Mouse (Mus musculus) olfactory bulb, adult 2 months (tissue): ENCODE measurements around the gene Ms4a1.

ENCODE experiments used
- CTCF ChIP-seq: fragments of 200-500 bp; IDR thresholded peaks from 2 replicates; pipeline ENCODE4 v1.5.1; 2012; ENCODE audit warnings: low read depth, mild to moderate bottlenecking, low read length, moderate library complexity; ENCODE audit not compliant: insufficient read depth
- POLR2A ChIP-seq: fragments of 200-500 bp; IDR thresholded peaks from 2 replicates; pipeline ENCODE4 v1.6.1; 2012; ENCODE audit warnings: mild to moderate bottlenecking, low read depth, low read length, moderate library complexity; ENCODE audit not compliant: insufficient read depth

DNA sequence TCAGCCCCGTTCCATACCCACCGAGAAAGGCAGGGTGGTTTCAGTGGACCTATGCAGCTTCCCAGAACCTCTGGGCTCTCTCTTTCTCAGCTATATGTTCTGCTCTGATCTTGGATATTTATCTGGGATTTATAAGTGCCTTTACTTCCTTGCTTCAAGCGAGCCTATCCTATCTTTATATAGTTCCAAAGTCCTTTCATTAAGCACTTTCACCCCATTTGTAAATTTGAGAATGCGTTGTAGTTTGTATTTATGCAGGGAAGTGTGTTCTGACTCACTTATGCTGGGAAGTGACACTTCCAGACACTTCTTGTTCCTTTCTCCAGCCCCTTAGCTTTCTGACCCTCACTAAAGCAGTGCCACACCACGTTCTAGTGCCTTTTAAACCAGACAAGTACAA is 33.7 kb downstream of the Ms4a1 start, which contains the start of gene Ms4a12:
- TF ChIP-seq POLR2A (no peak), CTCF (no peak)
